Mouse (Mus musculus): ENCODE measurements around the gene Akap7. TPM values are rescaled to one million over a fixed set of nuclear protein-coding genes. Genes with fewer than 3 reads are reported as not detected.

The Akap7 gene
- total and polyA plus RNA-seq, 3 experiments, result 1.9 to 7.7 TPM; not detected in 1

GRCm38 (mm10) chr10:25239156-25239555 lies 68.5 kb downstream of the Akap7 start:
- Histone ChIP-seq H3K4me1 (ENCODE audit: control insufficient read depth in 1 of 2, insufficient read depth in 2 of 2, low read length in 2 of 2) (peaks cover 0 to 6% of the 10 kb centered on the region in 2 experiments; a peak in 2 of 4 replicates), H3K4me3 (ENCODE audit: control insufficient read depth in 1 of 2, insufficient read depth in 1 of 2, low read depth in 2 of 2, low read length in 2 of 2) (no peak overlapping the region), H3K79me2 (ENCODE audit: control insufficient read depth, insufficient read depth, low read length, poor library complexity) (no peaks in the 10 kb centered on the region), H3K27ac (ENCODE audit: control insufficient read depth, low read depth, low read length) (no peak overlapping the region), H3K27me3 (ENCODE audit: control insufficient read depth in 1 of 2, insufficient read depth in 2 of 2, low read length in 2 of 2) (no peaks in the 10 kb centered on the region), H3K9ac (ENCODE audit: control insufficient read depth, low read depth, low read length, poor library complexity, severe bottlenecking) (no peak overlapping the region), H3K9me3 (replicated peaks; ENCODE audit: insufficient read depth, low read length) (no peaks in the 10 kb centered on the region), H3K36me3 (ENCODE audit: control insufficient read depth in 1 of 2, insufficient read depth in 2 of 2, low read length in 2 of 2) (peaks cover 0 to 7% of the 10 kb centered on the region in 2 experiments; a peak in 2 of 4 replicates)
- peak; percentile 59 for DNase-seq (ENCODE audit: low read depth, low spot score)
- TF ChIP-seq CTCF (IDR thresholded peaks at IDR 0.05 in 2 of 3, conservative IDR thresholded peaks at IDR 0.05 in 1 of 3; ENCODE audit: control insufficient read depth in 1 of 3, insufficient read depth in 1 of 3, low read depth in 2 of 3, low read length in 3 of 3, poor library complexity in 1 of 3, severe bottlenecking in 1 of 3) (peak; percentile 56 to 76 (median 70)), ZC3H11A (IDR thresholded peaks at IDR 0.05; ENCODE audit: low read depth, low read length) (peak; percentile 67), TAL1 (IDR thresholded peaks at IDR 0.05; ENCODE audit: low read length) (no peak), SMC3 (IDR thresholded peaks at IDR 0.05; ENCODE audit: low read depth, low read length) (peak; percentile 77), RAD21 (IDR thresholded peaks at IDR 0.05; ENCODE audit: low read depth, low read length) (peak; percentile 79)

- peak; percentile 75 for DNase-seq (ENCODE audit: low read depth, low spot score)
These were observed 73.6 kb downstream of the Akap7 start for GRCm38 (mm10) chr10:25234080-25234479.

GRCm38 (mm10) chr10:25232700-25233099 lies 75.0 kb downstream of the Akap7 start:
- DNase-seq (ENCODE audit: low read depth, low spot score), result no peak
- H3K4me1 ChIP-seq (ENCODE audit: control insufficient read depth in 1 of 2, insufficient read depth in 2 of 2, low read length in 2 of 2), result peaks cover 0 to 12% of the 10 kb centered on the region in 2 experiments; a peak in 2 of 4 replicates
- no peak overlapping the region for H3K4me3 ChIP-seq (ENCODE audit: control insufficient read depth in 1 of 2, insufficient read depth in 1 of 2, low read depth in 2 of 2, low read length in 2 of 2)
- no peak overlapping the region for H3K9ac ChIP-seq (ENCODE audit: control insufficient read depth, low read depth, low read length, poor library complexity, severe bottlenecking)
- H3K79me2 ChIP-seq (ENCODE audit: control insufficient read depth, insufficient read depth, low read length, poor library complexity), result no peaks in the 10 kb centered on the region
- H3K36me3 ChIP-seq (ENCODE audit: control insufficient read depth in 1 of 2, insufficient read depth in 2 of 2, low read length in 2 of 2), result peaks cover 0 to 16% of the 10 kb centered on the region in 2 experiments; a peak in 2 of 4 replicates
- H3K27ac ChIP-seq (ENCODE audit: control insufficient read depth, low read depth, low read length), result no peak overlapping the region
- TF ChIP-seq TBP (IDR thresholded peaks at IDR 0.05; ENCODE audit: low read depth, low read length) (no peak), TCF12 (IDR thresholded peaks at IDR 0.05; ENCODE audit: low read depth, low read length) (no peak), NELFE (IDR thresholded peaks at IDR 0.05; ENCODE audit: low read depth, low read length) (no peak), USF2 (IDR thresholded peaks at IDR 0.05; ENCODE audit: borderline replicate concordance in 1 of 2, insufficient read depth in 1 of 2, low read depth in 1 of 2, low read length in 2 of 2) (no peak), BHLHE40 (IDR thresholded peaks at IDR 0.05; ENCODE audit: borderline replicate concordance, low read depth, low read length) (no peak), POLR2AphosphoS5 (IDR thresholded peaks at IDR 0.05; ENCODE audit: borderline replicate concordance, low read depth, low read length) (no peak), USF1 (IDR thresholded peaks at IDR 0.05; ENCODE audit: low read depth, low read length) (no peak), MAFK (IDR thresholded peaks at IDR 0.05; ENCODE audit: borderline replicate concordance, low read depth, low read length) (no peak)
- no peaks in the 10 kb centered on the region for H3K27me3 ChIP-seq (ENCODE audit: control insufficient read depth in 1 of 2, insufficient read depth in 2 of 2, low read length in 2 of 2)
- no peaks in the 10 kb centered on the region for H3K9me3 ChIP-seq (replicated peaks; ENCODE audit: insufficient read depth, low read length)

More at GRCm38 (mm10) chr10:25234080-25234479, 73.6 kb downstream of the Akap7 start:
- no peaks in the 10 kb centered on the region for H3K9me3 ChIP-seq (replicated peaks; ENCODE audit: insufficient read depth, low read length)
- H3K4me3 ChIP-seq (ENCODE audit: control insufficient read depth in 1 of 2, insufficient read depth in 1 of 2, low read depth in 2 of 2, low read length in 2 of 2), result no peak overlapping the region
- peak overlapping the region; percentile 41; the same call in 1 of the 2 replicates for H3K27ac ChIP-seq (ENCODE audit: control insufficient read depth, low read depth, low read length)
- no peaks in the 10 kb centered on the region for H3K79me2 ChIP-seq (ENCODE audit: control insufficient read depth, insufficient read depth, low read length, poor library complexity)
- H3K36me3 ChIP-seq (ENCODE audit: control insufficient read depth in 1 of 2, insufficient read depth in 2 of 2, low read length in 2 of 2), result peaks cover 0 to 16% of the 10 kb centered on the region in 2 experiments; a peak in 2 of 4 replicates
- TF ChIP-seq GATA1 (IDR thresholded peaks at IDR 0.05; ENCODE audit: low read depth, low read length) (peak; percentile 62), MAZ (IDR thresholded peaks at IDR 0.05; ENCODE audit: low read depth, low read length) (no peak), MAFK (IDR thresholded peaks at IDR 0.05; ENCODE audit: borderline replicate concordance, low read depth, low read length) (no peak), EP300 (IDR thresholded peaks at IDR 0.05; ENCODE audit: low read depth in 1 of 2, low read length in 2 of 2) (peak; percentile 13 to 17; a peak in 1 of 4 replicates), ELF1 (IDR thresholded peaks at IDR 0.05; ENCODE audit: low read depth, low read length) (no peak), E2F4 (IDR thresholded peaks at IDR 0.05; ENCODE audit: borderline replicate concordance, low read depth, low read length) (no peak)
- no peaks in the 10 kb centered on the region for H3K27me3 ChIP-seq (ENCODE audit: control insufficient read depth in 1 of 2, insufficient read depth in 2 of 2, low read length in 2 of 2)
- peaks cover 0 to 12% of the 10 kb centered on the region in 2 experiments; a peak in 2 of 4 replicates for H3K4me1 ChIP-seq (ENCODE audit: control insufficient read depth in 1 of 2, insufficient read depth in 2 of 2, low read length in 2 of 2)
- no peak overlapping the region for H3K9ac ChIP-seq (ENCODE audit: control insufficient read depth, low read depth, low read length, poor library complexity, severe bottlenecking)
